Mouse (Mus musculus) E14TG2a.4 (cell line): ENCODE results near the gene Usp46.
"Not testable (repeated sequence)": the region's sequence is repeated elsewhere in the genome, so short reads cannot be mapped to it uniquely, and the experiment has no call there.

Experiments used
- H3K27me3 ChIP-seq: 2 replicates; pipeline ENCODE4 v1.6.1; 2014; ENCODE audit warnings: low read length, control low read depth; ENCODE audit not compliant: insufficient read depth
- H3K36me3 ChIP-seq: 2 replicates; pipeline ENCODE4 v1.6.1; 2014; ENCODE audit warnings: low read length, control low read depth; ENCODE audit not compliant: insufficient read depth
- H3K4me1 ChIP-seq: replicated peaks from 2 replicates; pipeline ENCODE4 v1.6.1; 2014; ENCODE audit warnings: low read depth, low read length, control low read depth
- H3K4me3 ChIP-seq: replicated peaks from 2 replicates; pipeline ENCODE4 v1.5.1; 2014; ENCODE audit warnings: mild to moderate bottlenecking, low read length
- H3K9me3 ChIP-seq: 2 replicates; pipeline ENCODE4 v1.6.1; 2014; ENCODE audit warnings: low read length, control low read depth
- CTCF ChIP-seq: conservative IDR thresholded peaks from 2 replicates; pipeline ENCODE4 v1.5.1; 2014; ENCODE audit warnings: low read length
- NANOG ChIP-seq: IDR thresholded peaks from 2 replicates; pipeline ENCODE4 v1.6.1; 2014; ENCODE audit warnings: borderline replicate concordance, low read length, mixed read lengths
- POU5F1 ChIP-seq: IDR thresholded peaks from 2 replicates; pipeline ENCODE4 v1.6.1; 2014; ENCODE audit warnings: low read length, borderline replicate concordance

Gene Usp46

DNA sequence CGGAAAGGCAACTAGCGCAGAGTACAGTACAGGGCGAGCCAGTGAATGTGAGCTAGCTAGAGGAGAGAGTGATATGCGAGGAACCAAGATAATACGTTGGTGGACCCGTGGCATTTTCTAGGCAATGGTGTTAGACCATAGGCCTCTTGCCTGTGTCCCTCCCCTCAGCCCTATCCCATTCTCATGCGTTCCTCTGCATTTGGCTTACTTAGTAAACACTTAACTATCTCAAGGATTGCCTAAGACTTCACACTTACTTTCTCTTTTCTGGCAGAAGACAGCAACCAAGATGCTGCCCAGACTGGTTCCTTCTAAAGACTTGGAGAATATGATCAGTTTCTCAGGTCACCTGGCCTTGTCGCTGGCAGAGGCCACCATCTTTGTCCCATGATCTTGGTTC is 98.9 kb downstream of the Usp46 start:
- no peaks in the 10 kb centered on the region for H3K36me3 ChIP-seq
- H3K9me3 ChIP-seq = no peaks in the 10 kb centered on the region
- no peaks in the 10 kb centered on the region for H3K4me1 ChIP-seq
- no peak for TF ChIP-seq CTCF
- TF ChIP-seq NANOG = no peak
- TF ChIP-seq POU5F1 = no peak
- no peaks in the 10 kb centered on the region for H3K27me3 ChIP-seq
- no peak overlapping the region for H3K4me3 ChIP-seq

GRCm38 (mm10) chr5:73959779-73960178 is 108.5 kb downstream of the Usp46 start:
- TF ChIP-seq NANOG (no peak), POU5F1 (no peak), CTCF (no peak)
- Histone ChIP-seq H3K36me3 (0 out of 2 replicates have a peak, but pooled peaks cover 3% of the 10 kb centered on the region), H3K4me1 (peaks cover 5% of the 10 kb centered on the region; the same call in 1 of the 2 replicates), H3K9me3 (peaks cover 8% of the 10 kb centered on the region), H3K27me3 (no peaks in the 10 kb centered on the region), H3K4me3 (no peak overlapping the region)

DNA sequence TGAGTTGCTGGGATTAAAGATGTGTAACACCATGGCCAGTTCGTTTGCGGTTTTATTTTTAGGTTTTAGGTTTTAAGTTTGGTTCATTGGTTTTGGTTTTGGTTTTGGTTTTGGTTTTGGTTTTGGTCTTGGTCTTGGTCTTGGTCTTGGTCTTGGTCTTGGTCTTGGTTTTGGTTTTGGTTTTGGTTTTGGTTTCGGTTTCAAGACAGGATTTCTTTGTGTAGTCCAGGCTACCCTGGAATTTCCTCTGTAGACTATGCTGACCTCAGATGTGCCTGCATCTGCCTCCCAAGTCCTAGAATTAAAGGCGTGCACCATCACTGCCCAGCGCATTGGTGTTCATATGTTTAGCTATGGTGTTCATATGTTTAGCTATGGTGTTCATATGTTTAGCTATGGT is 109.6 kb downstream of the Usp46 start:
- H3K27me3 ChIP-seq, H3K9me3 ChIP-seq, H3K36me3 ChIP-seq, H3K4me3 ChIP-seq, H3K4me1 ChIP-seq: not testable (repeated sequence)

- TF ChIP-seq CTCF (no peak), POU5F1 (no peak), NANOG (no peak)
- Histone ChIP-seq H3K4me1 (peaks cover 5% of the 10 kb centered on the region; the same call in 1 of the 2 replicates), H3K4me3 (no peak overlapping the region)
Observed at GRCm38 (mm10) chr5:73958096-73958495, 110.1 kb downstream of the Usp46 start.

GRCm38 (mm10) chr5:73955691-73956090 is 112.5 kb downstream of the Usp46 start:
- Histone ChIP-seq H3K36me3 (peaks cover 7% of the 10 kb centered on the region; the same call in 1 of the 2 replicates), H3K4me3 (no peak overlapping the region), H3K4me1 (peaks cover 12% of the 10 kb centered on the region), H3K9me3 (no peaks in the 10 kb centered on the region), H3K27me3 (no peaks in the 10 kb centered on the region)
- no peak for TF ChIP-seq NANOG
- no peak for TF ChIP-seq CTCF
- TF ChIP-seq POU5F1 = no peak

More at GRCm38 (mm10) chr5:73958096-73958495, 110.1 kb downstream of the Usp46 start:
- H3K9me3 ChIP-seq = peaks cover 8% of the 10 kb centered on the region
- H3K36me3 ChIP-seq = peaks cover 5% of the 10 kb centered on the region; the same call in 1 of the 2 replicates
- no peaks in the 10 kb centered on the region for H3K27me3 ChIP-seq

- Histone ChIP-seq H3K4me1 (peaks cover 8% of the 10 kb centered on the region), H3K27me3 (no peaks in the 10 kb centered on the region), H3K36me3 (peaks cover 10% of the 10 kb centered on the region), H3K4me3 (no peak overlapping the region), H3K9me3 (no peaks in the 10 kb centered on the region)
- no peak for TF ChIP-seq CTCF
- no peak for TF ChIP-seq POU5F1
- TF ChIP-seq NANOG = no peak
Observed at GRCm38 (mm10) chr5:73955005-73955404, 113.2 kb downstream of the Usp46 start.

- H3K4me1 ChIP-seq = peaks cover 8% of the 10 kb centered on the region
- no peaks in the 10 kb centered on the region for H3K27me3 ChIP-seq
- no peak overlapping the region for H3K4me3 ChIP-seq
- peaks cover 27% of the 10 kb centered on the region for H3K36me3 ChIP-seq
- peaks cover 15% of the 10 kb centered on the region for H3K9me3 ChIP-seq
- TF ChIP-seq CTCF (no peak), NANOG (no peak), POU5F1 (no peak)
Observed at GRCm38 (mm10) chr5:73953066-73953614, 115.1 kb downstream of the Usp46 start.

- Histone ChIP-seq H3K4me1 (peaks cover 8% of the 10 kb centered on the region), H3K27me3 (no peaks in the 10 kb centered on the region), H3K4me3 (no peak overlapping the region), H3K9me3 (peaks cover 27% of the 10 kb centered on the region), H3K36me3 (peaks cover 41% of the 10 kb centered on the region)
- TF ChIP-seq NANOG (no peak), CTCF (no peak)
Observed at GRCm38 (mm10) chr5:73951649-73952000, 116.6 kb downstream of the Usp46 start.
